Mouse (Mus musculus) frontal cortex, postnatal 10 days (tissue): Measurements from ENCODE around the gene Anxa2.

Experiments used
- DNase-seq, 2 experiments: peaks; one replicate each; pipeline ENCODE4 v3.0.0; 2022; ENCODE audit warnings: low spot score in 2 of 2, mixed read lengths in 1 of 2

Gene Anxa2

DNA sequence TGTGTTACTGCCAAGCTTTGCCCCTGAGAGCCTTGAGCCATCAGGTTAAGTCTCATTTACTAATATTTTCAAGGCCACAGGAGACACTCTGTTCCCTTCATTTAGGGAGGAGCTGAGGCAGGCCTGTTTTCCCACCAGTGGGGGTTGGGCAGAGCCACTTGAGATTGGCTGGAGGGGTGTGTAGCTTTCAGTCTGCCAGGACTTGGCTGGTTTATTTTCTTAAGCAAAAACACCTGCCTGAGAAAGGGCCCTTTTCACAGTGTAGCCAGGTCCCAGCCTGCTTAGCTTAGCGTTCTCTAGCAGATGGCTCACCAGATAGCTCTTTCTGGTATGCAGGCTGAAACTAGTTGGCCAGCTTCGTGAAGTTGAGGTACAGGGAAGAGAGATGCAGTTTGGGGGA lies 5.6 kb downstream of the Anxa2 start:
- no peak for DNase-seq

DNA sequence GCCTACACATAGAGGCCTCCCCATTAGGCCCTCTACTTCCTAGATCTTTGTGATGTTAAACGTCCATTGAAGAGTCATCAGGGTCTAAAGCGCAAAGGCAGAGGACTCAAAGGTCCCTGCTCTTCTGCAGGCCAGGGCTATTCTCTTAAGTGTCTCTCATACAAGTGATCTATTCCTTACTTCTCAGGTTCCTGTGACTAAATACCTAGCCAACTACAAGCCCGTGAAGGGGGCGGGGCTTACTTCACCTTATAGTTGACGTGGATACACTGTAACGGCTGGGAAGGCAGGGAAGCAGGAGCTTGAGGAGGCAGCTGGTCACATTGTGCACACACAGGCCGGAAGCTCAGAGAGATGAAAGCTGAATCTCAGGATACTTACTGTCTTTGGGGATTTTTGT lies 6.5 kb downstream of the Anxa2 start:
- DNase-seq: no peak

DNA sequence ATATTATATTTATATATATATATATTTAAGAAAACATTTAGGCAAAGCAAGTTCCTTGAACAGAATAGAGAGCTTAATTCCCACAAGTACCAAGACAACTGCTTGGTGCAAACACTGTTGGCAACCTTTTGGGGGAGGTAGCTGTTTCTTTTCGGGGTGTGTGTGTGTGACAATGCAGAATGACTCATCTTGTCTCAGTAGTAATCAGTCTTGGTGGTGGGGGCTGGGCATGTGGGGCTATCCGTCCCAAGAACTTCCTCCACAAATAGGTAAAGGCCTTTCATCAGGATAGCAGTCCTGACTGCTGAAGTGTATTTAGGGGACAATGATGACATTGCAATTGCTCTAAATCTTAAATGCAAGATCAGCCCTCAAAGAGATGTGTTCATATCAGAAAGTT lies 9.6 kb downstream of the Anxa2 start:
- no peak for DNase-seq

DNA sequence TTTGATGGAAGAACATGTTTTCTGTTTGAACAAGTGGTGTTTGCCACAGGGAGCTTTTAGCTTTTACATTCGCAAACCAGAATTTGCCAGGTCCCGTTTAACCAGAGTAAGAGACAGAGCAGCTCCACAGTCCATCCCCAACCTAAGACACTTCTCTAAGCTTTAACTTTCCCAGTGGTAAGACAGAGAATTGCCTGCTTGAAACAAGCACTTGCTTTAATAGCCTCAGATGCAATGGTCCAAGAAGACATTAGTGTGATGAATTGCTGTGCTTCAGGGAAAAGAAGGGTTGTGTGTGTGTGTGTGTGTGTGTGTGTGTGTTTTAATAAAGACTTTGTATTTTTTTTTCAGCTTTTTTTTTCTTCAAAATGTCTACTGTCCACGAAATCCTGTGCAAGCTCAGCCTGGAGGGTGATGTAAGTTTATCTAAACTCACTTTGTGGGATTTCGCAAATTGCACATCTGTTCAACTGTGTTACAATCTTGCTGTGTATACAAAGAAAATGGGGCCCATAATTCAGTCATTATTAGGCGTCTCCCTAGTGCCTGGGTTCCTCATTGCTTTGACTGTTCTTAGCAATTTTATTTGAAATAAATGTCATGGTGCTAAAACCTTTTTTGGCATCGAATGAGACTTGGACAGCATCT lies 10.8 kb downstream of the Anxa2 start:
- no peak for DNase-seq

DNA sequence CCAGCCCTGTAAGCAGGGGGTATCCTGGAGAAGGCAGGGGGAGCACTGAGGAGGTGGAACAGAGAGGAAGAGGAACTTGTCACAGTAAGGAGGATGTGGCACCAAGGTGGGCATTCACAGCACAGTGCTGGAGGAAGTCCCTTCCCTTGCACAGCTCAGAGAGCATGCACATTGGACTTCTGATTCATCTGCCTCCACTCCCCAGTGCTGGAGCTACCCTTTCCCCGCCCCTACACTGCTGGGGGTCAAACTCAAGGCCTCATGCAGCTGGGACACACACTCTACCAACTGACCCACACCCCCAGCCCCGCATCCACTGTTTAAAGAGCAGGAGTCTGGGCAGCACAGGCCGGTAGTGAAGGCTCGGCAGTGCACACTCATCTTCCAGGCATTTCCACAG lies 12.7 kb downstream of the Anxa2 start:
- no peak for DNase-seq

GRCm38 (mm10) chr9:69467310-69467939 lies 14.0 kb downstream of the Anxa2 start:
- DNase-seq: no peak

DNA sequence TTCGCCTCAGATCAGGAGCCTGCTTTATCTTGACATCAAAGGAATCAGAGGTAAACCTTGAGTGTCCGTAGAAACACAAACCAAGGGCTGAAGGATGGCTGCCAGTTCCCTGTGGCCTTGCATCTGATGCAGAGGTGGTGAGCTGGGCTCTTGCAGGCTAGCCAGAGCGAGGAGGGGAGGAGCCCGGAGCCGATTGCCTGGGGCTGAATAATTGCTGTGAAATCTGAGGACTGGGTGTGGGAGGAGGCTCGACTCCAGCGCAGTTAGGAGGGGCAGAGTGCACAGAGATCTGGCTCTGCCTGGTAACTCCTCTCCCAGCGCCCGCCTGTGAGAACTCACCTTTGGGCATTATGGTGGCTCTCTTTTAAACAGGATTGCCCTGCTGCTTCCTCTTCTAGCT lies 15.6 kb downstream of the Anxa2 start:
- DNase-seq: no peak

GRCm38 (mm10) chr9:69470362-69470761 lies 16.9 kb downstream of the Anxa2 start:
- DNase-seq: no peak

DNA sequence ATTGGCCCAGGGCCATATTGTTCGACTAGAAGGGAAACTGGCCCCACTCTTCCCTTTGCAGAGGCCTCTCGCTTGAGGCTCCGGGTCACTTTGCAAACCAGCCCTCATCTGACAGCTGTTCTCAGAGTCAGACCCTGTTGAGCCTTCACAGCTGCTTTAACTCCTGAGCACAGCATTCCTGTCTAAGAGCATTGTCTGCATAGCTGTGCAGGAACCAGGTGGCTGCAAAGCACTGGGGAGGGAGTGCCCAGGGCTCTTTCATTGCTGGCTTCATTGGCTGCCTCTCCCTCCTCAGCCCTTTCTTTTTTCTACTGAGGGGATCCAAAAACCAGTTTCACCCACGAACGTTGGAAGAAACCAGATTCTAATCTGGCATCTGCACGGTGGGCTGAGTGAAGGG lies 17.5 kb downstream of the Anxa2 start:
- no peak for DNase-seq

DNA sequence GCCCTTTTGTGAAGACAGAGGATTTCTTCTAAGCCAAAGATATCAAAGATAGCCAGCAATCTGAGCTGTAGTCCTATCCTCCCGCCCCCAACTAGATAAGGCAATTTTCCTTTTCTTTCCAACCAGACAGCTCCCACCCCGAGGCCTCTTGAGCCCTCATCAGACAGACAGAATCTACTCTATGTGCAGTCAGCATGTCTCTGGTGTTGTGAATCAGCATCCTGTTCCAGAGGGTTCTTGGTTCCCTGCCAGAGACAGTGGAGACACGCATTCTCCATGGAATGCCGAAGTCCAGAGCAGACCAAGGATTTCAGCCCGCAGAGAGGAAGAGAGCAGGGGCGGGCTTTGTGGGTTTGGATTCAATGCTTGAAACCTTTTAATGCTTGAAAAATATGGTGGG lies 19.3 kb downstream of the Anxa2 start:
- DNase-seq: no peak

- DNase-seq: no peak
Observed at GRCm38 (mm10) chr9:69475873-69476272, 22.5 kb downstream of the Anxa2 start.

DNA sequence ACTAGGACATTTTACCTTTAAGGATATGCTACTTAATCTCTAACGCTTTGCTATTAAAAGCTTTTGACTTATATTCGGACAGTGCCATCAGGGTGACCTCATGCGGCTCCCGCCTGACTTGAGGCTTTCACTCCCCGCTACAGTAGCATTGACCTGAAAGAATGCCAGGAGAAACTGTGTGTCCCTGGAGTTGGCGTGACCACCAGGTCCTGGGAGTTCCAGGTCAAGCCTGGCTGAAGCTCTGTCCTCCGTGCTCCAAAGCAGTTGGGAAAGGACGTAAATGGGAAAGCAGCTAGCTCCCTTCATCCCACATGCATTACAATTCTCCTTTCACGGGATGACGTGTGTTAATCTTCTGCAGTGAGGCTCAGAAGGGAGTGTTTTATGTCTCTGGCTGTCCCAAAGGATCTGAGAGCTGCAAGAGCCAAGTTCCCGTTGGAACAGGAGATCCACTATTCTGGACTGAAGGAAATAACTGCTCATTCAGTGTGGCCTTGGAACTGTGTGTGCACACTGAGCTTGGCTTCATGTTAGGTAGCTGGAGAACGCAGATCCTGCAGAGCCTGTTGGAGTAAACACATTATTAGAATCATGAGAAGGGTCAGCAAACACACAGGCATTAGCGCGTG lies 23.9 kb downstream of the Anxa2 start:
- no peak for DNase-seq

DNA sequence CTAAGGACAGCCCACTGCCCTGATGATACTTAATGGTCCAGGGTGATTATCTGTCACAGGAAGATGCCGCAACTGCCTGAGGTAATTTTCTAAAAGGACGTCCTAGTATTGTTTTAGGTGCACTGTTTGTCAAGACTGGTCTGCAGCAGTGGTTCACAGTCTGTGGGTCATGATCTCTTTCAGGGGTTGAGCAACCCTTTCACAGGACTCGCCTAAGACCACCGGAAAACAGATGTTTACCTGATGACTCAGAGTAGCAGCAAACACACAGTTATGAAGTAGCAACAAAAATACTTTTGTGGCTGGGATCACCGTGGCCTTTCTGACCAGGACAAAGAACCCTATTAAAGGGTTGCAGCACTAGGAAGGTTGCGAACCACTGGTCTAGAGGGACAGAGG lies 24.4 kb downstream of the Anxa2 start:
- no peak for DNase-seq

- peak; percentile 45 to 80 for DNase-seq
Observed at GRCm38 (mm10) chr9:69480344-69480743, 26.9 kb downstream of the Anxa2 start.

- no peak for DNase-seq
Observed at GRCm38 (mm10) chr9:69483811-69484210, 30.4 kb downstream of the Anxa2 start.

- DNase-seq: no peak
Observed at GRCm38 (mm10) chr9:69486140-69486539, 32.7 kb downstream of the Anxa2 start.

DNA sequence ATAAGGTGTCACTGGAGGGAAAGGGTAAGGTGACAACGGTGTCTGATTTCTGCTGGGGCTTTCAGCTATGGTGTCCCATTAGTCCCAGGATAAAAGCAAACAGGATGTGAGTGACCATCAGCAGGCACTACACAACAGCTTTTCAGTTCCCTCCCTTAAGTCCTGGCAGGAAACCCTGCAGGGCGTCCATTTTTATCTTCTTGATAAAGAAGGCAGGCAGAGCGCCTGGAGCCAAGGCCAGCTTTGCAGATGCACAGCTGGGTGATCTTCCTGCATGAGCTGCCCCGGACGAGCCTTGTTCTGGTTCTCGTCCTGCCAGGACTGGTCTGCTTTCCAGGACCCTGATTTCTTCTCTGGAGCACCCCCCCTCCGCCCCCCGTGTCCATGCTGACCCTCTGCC lies 35.1 kb downstream of the Anxa2 start:
- no peak for DNase-seq

- no peak for DNase-seq
Observed at GRCm38 (mm10) chr9:69488972-69489371, 35.6 kb downstream of the Anxa2 start.

DNA sequence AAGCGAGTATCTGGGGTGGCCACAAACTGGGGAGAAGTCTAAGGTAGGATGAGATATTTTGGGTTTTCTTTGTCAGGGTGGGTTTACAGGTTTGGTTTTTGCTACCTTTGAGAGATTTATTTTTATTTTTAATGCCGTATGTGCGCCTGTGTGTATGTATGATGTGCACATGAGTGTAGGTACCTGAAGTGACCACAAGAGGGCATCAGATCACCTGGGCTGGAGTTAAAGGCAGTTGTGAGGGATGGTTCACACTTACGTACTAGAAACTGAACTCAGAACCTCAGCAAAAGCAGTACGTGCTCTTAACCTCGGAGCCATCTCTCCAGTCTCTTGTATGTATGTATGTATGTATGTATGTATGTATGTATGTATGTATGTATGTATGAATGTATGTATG lies 39.4 kb downstream of the Anxa2 start:
- no peak for DNase-seq

DNA sequence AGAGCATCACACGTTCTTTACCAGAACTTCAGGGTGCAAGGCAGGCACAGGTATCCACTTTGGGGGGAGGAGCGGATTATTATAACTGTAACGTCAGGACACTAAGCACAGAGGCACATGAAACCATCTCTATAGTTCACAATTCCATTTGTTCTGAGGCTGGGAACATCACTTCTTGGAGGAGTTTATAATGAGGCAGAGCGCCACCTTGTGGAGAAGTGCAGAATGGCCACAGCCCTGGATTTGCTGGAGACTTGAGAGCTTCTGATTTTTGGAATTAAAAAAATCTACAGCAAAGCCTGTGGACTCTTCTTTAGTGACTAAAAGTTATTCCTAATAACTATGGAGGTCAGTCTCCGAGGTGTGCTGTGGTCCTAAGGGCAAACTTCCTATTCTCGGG lies 49.1 kb downstream of the Anxa2 start:
- peak in 1 of 2 experiments; percentile 65 for DNase-seq

- no peak for DNase-seq
Observed at GRCm38 (mm10) chr9:69505611-69506010, 52.2 kb downstream of the Anxa2 start.

DNA sequence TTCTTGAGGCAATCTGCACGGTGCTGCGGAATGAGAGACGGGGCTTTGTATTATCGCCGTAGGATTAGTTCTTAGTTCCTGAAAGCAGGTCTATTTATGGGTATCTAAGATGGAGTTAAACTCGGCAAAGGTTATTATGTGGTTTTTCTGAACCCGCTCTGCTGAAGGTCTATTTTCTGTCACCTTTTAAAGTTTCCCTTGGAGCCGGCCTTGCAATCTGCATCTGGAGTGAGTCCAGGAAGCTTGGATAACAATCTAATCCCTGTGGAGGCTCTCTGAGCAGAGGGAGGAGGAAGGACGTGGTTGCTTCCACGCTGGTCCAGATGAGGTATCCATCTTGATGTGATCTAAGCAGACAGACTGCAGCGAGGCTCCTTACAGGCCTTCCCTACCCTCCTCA lies 53.8 kb downstream of the Anxa2 start:
- no peak for DNase-seq

DNA sequence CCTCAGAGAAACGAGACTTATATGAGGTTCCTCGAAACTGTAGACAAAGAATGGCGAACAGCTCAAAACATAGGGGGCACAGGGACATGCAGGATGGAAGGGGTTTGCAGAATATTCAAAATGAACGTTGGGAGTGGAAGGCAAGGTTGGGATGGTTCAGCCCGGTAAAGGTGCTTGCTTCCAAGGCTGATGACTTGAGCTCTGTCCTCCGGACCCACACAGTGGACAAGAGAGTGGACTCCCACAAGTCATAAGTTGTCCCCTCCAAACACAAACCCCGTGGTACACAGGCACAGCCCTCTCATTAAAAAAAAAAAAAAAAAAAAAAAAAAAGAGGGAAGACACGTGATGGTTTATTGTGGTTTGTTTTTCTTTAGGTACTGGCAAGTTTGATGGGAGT lies 54.6 kb downstream of the Anxa2 start:
- no peak for DNase-seq
